Mouse (Mus musculus) forebrain, embryonic 13.5 days (tissue): ENCODE measurements at regions not wholly inside any gene's neighbourhood (a gene's known extent, or its start where the extent isn't known, plus 50 kb on each side); places are given as distances from the start of the nearest gene placed in this dataset.

ENCODE experiments used
- ATAC-seq: fragments of 200-750 bp; cut with Nextera tagmentation; 2 replicates; pipeline ENCODE4 v1.8.0; 2017
- H3K27ac ChIP-seq: fragments of 300-500 bp; sonication (generic); 2 replicates; pipeline ENCODE4 v1.5.1; 2015; ENCODE audit warnings: inconsistent platforms, mild to moderate bottlenecking, moderate library complexity
- H3K27me3 ChIP-seq: fragments of 300-500 bp; sonication (generic); 2 replicates; pipeline ENCODE4 v1.6.1; 2015; ENCODE audit warnings: mild to moderate bottlenecking, inconsistent platforms
- H3K36me3 ChIP-seq: fragments of 300-500 bp; sonication (generic); 2 replicates; pipeline ENCODE4 v1.6.1; 2015; ENCODE audit warnings: mild to moderate bottlenecking, inconsistent platforms; ENCODE audit not compliant: poor library complexity, severe bottlenecking
- H3K4me1 ChIP-seq: fragments of 300-500 bp; sonication (generic); 2 replicates; pipeline ENCODE4 v1.6.1; 2015; ENCODE audit warnings: inconsistent platforms
- H3K4me2 ChIP-seq: fragments of 300-500 bp; sonication (generic); 2 replicates; pipeline ENCODE4 v1.6.1; 2015; ENCODE audit warnings: inconsistent platforms, mild to moderate bottlenecking, moderate library complexity
- H3K4me3 ChIP-seq: fragments of 300-500 bp; sonication (generic); 2 replicates; pipeline ENCODE4 v1.5.1; 2015; ENCODE audit warnings: mild to moderate bottlenecking, inconsistent platforms
- H3K9ac ChIP-seq: fragments of 300-500 bp; sonication (generic); 2 replicates; pipeline ENCODE4 v1.6.1; 2015; ENCODE audit warnings: mild to moderate bottlenecking, inconsistent platforms
- H3K9me3 ChIP-seq: fragments of 300-500 bp; sonication (generic); replicated peaks from 2 replicates; pipeline ENCODE4 v1.6.1; 2016; ENCODE audit warnings: inconsistent platforms
- WGBS: fragments of 180-500 bp; shearing (Covaris S2); methylation state at CpG from one replicate; pipeline ENCODE4 v1.1.7; 2015; 5-methylcytosine and 5-hydroxymethylcytosine counted together

GRCm38 (mm10) chr11:63677921-63678320 lies 244.2 kb downstream of the Hs3st3b1 start:
- Histone ChIP-seq H3K4me3 (no peak overlapping the region), H3K9ac (no peak overlapping the region), H3K9me3 (no peaks in the 10 kb centered on the region), H3K4me1 (peaks cover 9% of the 10 kb centered on the region), H3K27me3 (0 out of 2 replicates have a peak, but pooled peaks cover 4% of the 10 kb centered on the region), H3K36me3 (no peaks in the 10 kb centered on the region), H3K27ac (no peak overlapping the region), H3K4me2 (peak overlapping the region; percentile 26; the same call in 1 of the 2 replicates)
- ATAC-seq = no peak
- 58% methylated on average over 11 of the region's 11 CpGs for WGBS

DNA sequence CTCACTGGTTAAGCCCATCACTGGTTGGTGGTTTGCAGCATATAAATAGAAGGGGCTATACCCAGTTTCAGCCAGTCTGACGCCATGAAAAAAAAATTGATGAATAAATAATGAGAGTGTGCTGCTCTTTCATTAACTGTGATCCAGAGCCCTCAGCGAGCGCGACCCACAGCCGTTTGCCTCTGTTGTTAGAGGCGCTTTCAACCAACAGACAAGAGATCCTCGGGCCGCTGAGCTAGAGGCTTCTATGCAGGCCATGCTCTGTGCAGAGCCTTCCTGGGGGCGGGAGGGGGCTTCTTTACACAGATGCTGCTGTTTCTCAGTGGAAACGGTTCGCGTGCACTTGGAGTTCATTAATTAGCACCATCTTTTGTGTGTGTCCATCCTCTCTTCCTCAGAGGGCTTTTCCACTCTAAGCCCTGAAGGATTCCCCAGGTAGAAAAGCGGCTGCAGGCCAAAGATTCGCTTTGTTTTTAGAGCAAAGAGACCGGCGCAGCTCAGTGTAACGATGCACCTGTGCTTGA lies 243.6 kb downstream of the Hs3st3b1 start:
- H3K9ac ChIP-seq = no peak overlapping the region
- WGBS = 23% methylated on average over 17 of the region's 17 CpGs
- peak; percentile 58; the same call in 1 of the 2 replicates for ATAC-seq
- H3K27ac ChIP-seq = no peak overlapping the region
- H3K27me3 ChIP-seq = 0 out of 2 replicates have a peak, but pooled peaks cover 4% of the 10 kb centered on the region
- H3K4me2 ChIP-seq = peak overlapping the region; percentile 26
- no peaks in the 10 kb centered on the region for H3K36me3 ChIP-seq
- peaks cover 9% of the 10 kb centered on the region for H3K4me1 ChIP-seq
- no peaks in the 10 kb centered on the region for H3K9me3 ChIP-seq
- no peak overlapping the region for H3K4me3 ChIP-seq

GRCm38 (mm10) chr11:63679491-63679890 lies 242.6 kb downstream of the Hs3st3b1 start:
- H3K27ac ChIP-seq = no peak overlapping the region
- 0 out of 2 replicates have a peak, but pooled peaks cover 4% of the 10 kb centered on the region for H3K27me3 ChIP-seq
- H3K9ac ChIP-seq = no peak overlapping the region
- WGBS = 64% methylated on average over 4 of the region's 4 CpGs
- no peaks in the 10 kb centered on the region for H3K36me3 ChIP-seq
- ATAC-seq = no peak
- no peak overlapping the region for H3K4me3 ChIP-seq
- H3K9me3 ChIP-seq = no peaks in the 10 kb centered on the region
- no peak overlapping the region for H3K4me2 ChIP-seq
- peaks cover 9% of the 10 kb centered on the region for H3K4me1 ChIP-seq

GRCm38 (mm10) chr11:63684228-63684980 lies 237.7 kb downstream of the Hs3st3b1 start:
- Histone ChIP-seq H3K27me3 (no peaks in the 10 kb centered on the region), H3K4me2 (no peak overlapping the region), H3K9ac (no peak overlapping the region), H3K4me3 (no peak overlapping the region), H3K36me3 (no peaks in the 10 kb centered on the region), H3K27ac (no peak overlapping the region), H3K4me1 (no peaks in the 10 kb centered on the region), H3K9me3 (no peaks in the 10 kb centered on the region)
- WGBS = 70% methylated on average over 11 of the region's 11 CpGs
- ATAC-seq = no peak

DNA sequence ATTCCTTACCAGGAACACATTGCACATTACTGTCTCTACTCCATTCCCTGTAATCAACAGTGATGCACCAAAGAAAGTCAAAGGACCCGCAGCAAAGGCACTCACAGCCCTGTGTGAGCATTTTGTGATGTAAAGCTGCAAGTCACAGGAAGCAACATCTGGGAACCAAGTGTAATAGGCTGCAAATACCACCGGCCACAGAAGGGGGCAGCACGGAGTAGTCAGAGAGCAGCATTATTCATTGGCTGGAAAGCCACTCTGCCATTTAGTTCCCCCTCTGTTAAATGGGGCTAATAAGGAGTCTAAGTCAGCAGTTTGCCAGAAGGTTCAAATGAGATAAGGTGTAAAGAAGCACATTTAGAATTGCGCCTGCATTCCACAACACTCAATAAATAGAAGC lies 231.0 kb downstream of the Hs3st3b1 start:
- WGBS = 49% methylated on average over 4 of the region's 4 CpGs
- Histone ChIP-seq H3K4me1 (no peaks in the 10 kb centered on the region), H3K4me2 (no peak overlapping the region), H3K36me3 (no peaks in the 10 kb centered on the region), H3K27me3 (no peaks in the 10 kb centered on the region), H3K9me3 (no peaks in the 10 kb centered on the region), H3K27ac (no peak overlapping the region), H3K9ac (no peak overlapping the region), H3K4me3 (no peak overlapping the region)
- ATAC-seq = no peak

- 25% methylated on average over 12 of the region's 12 CpGs for WGBS
- H3K36me3 ChIP-seq = no peaks in the 10 kb centered on the region
- no peak overlapping the region for H3K27ac ChIP-seq
- H3K27me3 ChIP-seq = peaks cover 47% of the 10 kb centered on the region
- H3K4me3 ChIP-seq = no peak overlapping the region
- no peak overlapping the region for H3K4me2 ChIP-seq
- no peak overlapping the region for H3K9ac ChIP-seq
- ATAC-seq = no peak
- peaks cover 36% of the 10 kb centered on the region for H3K4me1 ChIP-seq
- H3K9me3 ChIP-seq = no peaks in the 10 kb centered on the region
These were observed 217.0 kb downstream of the Hs3st3b1 start for GRCm38 (mm10) chr11:63704995-63705580.

GRCm38 (mm10) chr11:63706057-63706456 lies 216.0 kb downstream of the Hs3st3b1 start:
- WGBS = 45% methylated on average over 8 of the region's 8 CpGs
- Histone ChIP-seq H3K27ac (no peak overlapping the region; the same call in 1 of the 2 replicates), H3K4me1 (peaks cover 36% of the 10 kb centered on the region), H3K4me3 (no peak overlapping the region), H3K9ac (no peak overlapping the region), H3K4me2 (no peak overlapping the region), H3K9me3 (no peaks in the 10 kb centered on the region), H3K27me3 (peaks cover 56% of the 10 kb centered on the region), H3K36me3 (no peaks in the 10 kb centered on the region)
- peak; percentile 30; the same call in 1 of the 2 replicates for ATAC-seq

DNA sequence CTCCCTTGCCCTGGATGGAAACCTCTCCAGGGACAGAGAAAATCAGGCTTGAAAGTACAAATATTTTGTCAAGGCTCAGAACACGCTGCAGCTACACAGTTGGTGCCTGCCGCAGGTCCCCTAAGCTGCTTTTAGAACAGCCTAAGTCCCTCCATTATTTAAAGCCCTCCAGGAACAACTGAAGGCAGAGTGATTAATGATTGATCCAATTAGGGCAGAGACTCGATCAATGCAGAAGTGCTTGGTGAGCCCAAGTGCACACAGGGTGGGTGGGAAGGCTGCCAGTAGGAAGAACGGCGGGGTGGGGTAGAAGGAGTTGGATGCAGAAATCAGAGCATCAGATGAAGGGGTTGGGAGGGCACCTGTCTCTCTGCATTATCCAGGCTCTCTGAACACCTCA lies 215.0 kb downstream of the Hs3st3b1 start:
- no peak overlapping the region for H3K27ac ChIP-seq
- WGBS = 3% methylated on average over 5 of the region's 5 CpGs
- H3K9me3 ChIP-seq = no peaks in the 10 kb centered on the region
- H3K27me3 ChIP-seq = peaks cover 62% of the 10 kb centered on the region
- no peaks in the 10 kb centered on the region for H3K36me3 ChIP-seq
- ATAC-seq = no peak
- no peak overlapping the region for H3K4me3 ChIP-seq
- H3K9ac ChIP-seq = no peak overlapping the region
- H3K4me1 ChIP-seq = peaks cover 36% of the 10 kb centered on the region
- peak overlapping the region; percentile 5; the same call in 1 of the 2 replicates for H3K4me2 ChIP-seq

DNA sequence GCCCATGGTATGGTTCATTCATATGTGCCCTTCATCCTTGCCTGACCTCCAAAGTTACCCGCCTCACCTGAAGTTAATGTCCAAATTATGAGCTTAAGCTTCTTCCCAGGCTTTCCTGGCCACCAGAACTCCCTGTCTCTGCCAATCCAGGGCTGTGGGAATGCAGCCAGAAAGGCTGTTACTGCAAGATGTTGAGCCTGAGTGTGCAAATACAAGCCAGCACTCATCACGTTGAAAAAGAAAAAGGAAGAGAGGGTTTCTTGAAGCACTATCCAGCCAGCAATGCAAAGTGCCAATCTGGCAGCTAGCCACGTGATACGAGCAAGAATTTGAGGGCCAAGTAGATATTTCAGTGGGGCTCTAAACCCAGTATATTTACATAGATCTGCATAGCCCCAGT lies 213.7 kb downstream of the Hs3st3b1 start:
- WGBS = 53% methylated on average over 4 of the region's 4 CpGs
- Histone ChIP-seq H3K4me3 (no peak overlapping the region), H3K36me3 (no peaks in the 10 kb centered on the region), H3K4me1 (peaks cover 36% of the 10 kb centered on the region), H3K9me3 (no peaks in the 10 kb centered on the region), H3K27ac (no peak overlapping the region), H3K27me3 (peaks cover 64% of the 10 kb centered on the region), H3K4me2 (no peak overlapping the region), H3K9ac (no peak overlapping the region)
- peak; percentile 33; the same call in 1 of the 2 replicates for ATAC-seq

GRCm38 (mm10) chr11:63712053-63712864 lies 209.8 kb downstream of the Hs3st3b1 start:
- no peaks in the 10 kb centered on the region for H3K9me3 ChIP-seq
- 69% methylated on average over 15 of the region's 15 CpGs for WGBS
- peaks cover 8% of the 10 kb centered on the region for H3K4me1 ChIP-seq
- ATAC-seq = no peak
- no peak overlapping the region for H3K27ac ChIP-seq
- H3K4me2 ChIP-seq = no peak overlapping the region
- no peak overlapping the region for H3K9ac ChIP-seq
- H3K4me3 ChIP-seq = no peak overlapping the region
- no peaks in the 10 kb centered on the region for H3K36me3 ChIP-seq
- H3K27me3 ChIP-seq = peaks cover 44% of the 10 kb centered on the region

DNA sequence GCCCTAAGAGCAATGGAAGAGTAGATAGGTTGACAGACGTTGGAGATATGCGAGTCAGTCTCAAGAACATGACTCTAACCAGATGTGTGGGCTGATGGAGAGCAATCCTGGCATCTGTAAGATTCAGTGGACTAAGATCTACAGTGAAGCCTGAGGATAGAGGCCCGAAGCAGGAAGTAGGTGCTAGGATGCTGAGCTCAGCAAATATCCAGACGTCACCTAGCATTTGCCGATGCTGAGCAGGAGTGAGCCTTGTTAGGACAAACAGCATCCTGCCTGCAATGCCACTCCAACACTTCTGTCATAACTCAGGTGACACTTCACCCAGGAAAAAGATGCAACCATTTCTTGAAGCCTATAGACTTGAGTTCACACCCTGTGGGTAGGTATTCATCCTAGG lies 199.8 kb downstream of the Hs3st3b1 start:
- 97% methylated on average over 5 of the region's 5 CpGs for WGBS
- Histone ChIP-seq H3K36me3 (no peaks in the 10 kb centered on the region), H3K27ac (no peak overlapping the region), H3K9ac (no peak overlapping the region), H3K4me2 (no peak overlapping the region), H3K9me3 (no peaks in the 10 kb centered on the region), H3K4me1 (no peaks in the 10 kb centered on the region), H3K4me3 (no peak overlapping the region), H3K27me3 (no peaks in the 10 kb centered on the region)
- ATAC-seq = no peak

- no peaks in the 10 kb centered on the region for H3K36me3 ChIP-seq
- H3K4me3 ChIP-seq = no peak overlapping the region
- no peak for ATAC-seq
- no peak overlapping the region for H3K9ac ChIP-seq
- H3K27ac ChIP-seq = no peak overlapping the region
- 87% methylated on average over 9 of the region's 9 CpGs for WGBS
- no peaks in the 10 kb centered on the region for H3K9me3 ChIP-seq
- no peaks in the 10 kb centered on the region for H3K27me3 ChIP-seq
- H3K4me2 ChIP-seq = no peak overlapping the region
- no peaks in the 10 kb centered on the region for H3K4me1 ChIP-seq
These were observed 191.2 kb downstream of the Hs3st3b1 start for GRCm38 (mm10) chr11:63730880-63731279.
